Mouse (Mus musculus) C2C12 (cell line): Measurements from ENCODE around the gene Nt5c2. TPM values are rescaled to one million over a fixed set of nuclear protein-coding genes. Genes with fewer than 3 reads are reported as not detected.

ENCODE experiments used
- H3K27me3 ChIP-seq: one replicate; pipeline ENCODE4 v1.6.1; 2011; ENCODE audit not compliant: control insufficient read depth, insufficient read depth, insufficient read length
- H3K36me3 ChIP-seq: one replicate; pipeline ENCODE4 v1.6.1; 2011; ENCODE audit not compliant: control insufficient read depth, insufficient read depth
- H3K4me3 ChIP-seq: one replicate; pipeline ENCODE4 v1.5.1; 2011; ENCODE audit warnings: mild to moderate bottlenecking, control low read depth; ENCODE audit not compliant: poor library complexity, insufficient read depth, severe bottlenecking
- H3K79me2 ChIP-seq: one replicate; pipeline ENCODE4 v1.6.1; 2011; ENCODE audit not compliant: control insufficient read depth, insufficient read depth
- H3K79me3 ChIP-seq: one replicate; pipeline ENCODE4 v1.6.1; 2011; ENCODE audit warnings: low read depth, control low read depth
- H3ac ChIP-seq: one replicate; pipeline ENCODE3; 2011; ENCODE audit warnings: low read depth; ENCODE audit not compliant: control insufficient read depth, insufficient read length
- CEBPB ChIP-seq: IDR thresholded peaks from one replicate; pipeline ENCODE4 v1.6.1; 2011; ENCODE audit warnings: low read depth, mild to moderate bottlenecking, control low read depth, moderate library complexity
- CTCF ChIP-seq: IDR thresholded peaks from one replicate; pipeline ENCODE4 v1.5.1; 2011; ENCODE audit not compliant: control insufficient read depth, insufficient read depth, insufficient read length
- FOSL1 ChIP-seq: IDR thresholded peaks from one replicate; pipeline ENCODE4 v1.8.0; 2011; ENCODE audit warnings: mild to moderate bottlenecking, low read length; ENCODE audit not compliant: poor library complexity, insufficient read depth, severe bottlenecking
- MAX ChIP-seq: IDR thresholded peaks from one replicate; pipeline ENCODE4 v1.6.1; 2011; ENCODE audit warnings: mild to moderate bottlenecking, control low read depth
- MYOD1 ChIP-seq: IDR thresholded peaks from one replicate; pipeline ENCODE4 v1.6.1; 2011; ENCODE audit warnings: low read depth; ENCODE audit not compliant: control insufficient read depth, insufficient read length
- MYOG ChIP-seq: IDR thresholded peaks from one replicate; pipeline ENCODE4 v1.6.1; 2011; ENCODE audit not compliant: control insufficient read depth, insufficient read length; ENCODE audit errors: extremely low read depth
- USF1 ChIP-seq: IDR thresholded peaks from one replicate; pipeline ENCODE4 v1.6.1; 2011; ENCODE audit warnings: low read depth, mild to moderate bottlenecking, control low read depth, moderate library complexity
- polyA plus RNA-seq: library from polyadenylated mRNA; unstranded; fragments of >200 nt; fragmentation: generic; extraction: Trizol; gene quantifications from one replicate; pipeline ENCODE4 v1.2.1, GENCODE M21; 2012; ENCODE audit warnings: missing spikeins

The Nt5c2 gene
- polyA plus RNA-seq, 1 experiment: 18.2 TPM

GRCm38 (mm10) chr19:46932608-46933007 is 82.3 kb downstream of the Nt5c2 start:
- no peak overlapping the region for H3ac ChIP-seq
- H3K79me3 ChIP-seq: peaks cover 13% of the 10 kb centered on the region
- H3K79me2 ChIP-seq: peaks cover 62% of the 10 kb centered on the region
- no peaks in the 10 kb centered on the region for H3K27me3 ChIP-seq
- TF ChIP-seq MAX (no peak), FOSL1 (no peak), USF1 (no peak), CTCF (no peak), MYOD1 (no peak), CEBPB (no peak), MYOG (no peak)
- peaks cover 9% of the 10 kb centered on the region for H3K36me3 ChIP-seq
- H3K4me3 ChIP-seq: no peak overlapping the region

- H3K36me3 ChIP-seq: peaks cover 4% of the 10 kb centered on the region
- H3K4me3 ChIP-seq: no peak overlapping the region
- TF ChIP-seq MYOD1 (no peak), CEBPB (no peak), FOSL1 (no peak), MAX (no peak), USF1 (no peak), CTCF (no peak), MYOG (no peak)
- peaks cover 12% of the 10 kb centered on the region for H3K79me3 ChIP-seq
- peaks cover 76% of the 10 kb centered on the region for H3K79me2 ChIP-seq
- H3K27me3 ChIP-seq: no peaks in the 10 kb centered on the region
- H3ac ChIP-seq: no peak overlapping the region
These were observed 84.9 kb downstream of the Nt5c2 start for GRCm38 (mm10) chr19:46930026-46930425.

- Histone ChIP-seq H3K79me2 (peaks cover 73% of the 10 kb centered on the region), H3ac (no peak overlapping the region), H3K36me3 (no peaks in the 10 kb centered on the region), H3K27me3 (no peaks in the 10 kb centered on the region), H3K79me3 (peaks cover 9% of the 10 kb centered on the region), H3K4me3 (no peak overlapping the region)
- TF ChIP-seq FOSL1 (no peak), MAX (no peak), CTCF (no peak), CEBPB (no peak), USF1 (no peak), MYOG (no peak), MYOD1 (no peak)
These were observed 85.8 kb downstream of the Nt5c2 start for GRCm38 (mm10) chr19:46929044-46929587.

GRCm38 (mm10) chr19:46928136-46928535 is 86.8 kb downstream of the Nt5c2 start:
- H3K79me2 ChIP-seq: peaks cover 69% of the 10 kb centered on the region
- H3K79me3 ChIP-seq: peaks cover 9% of the 10 kb centered on the region
- H3K4me3 ChIP-seq: no peak overlapping the region
- no peak for TF ChIP-seq MYOD1
- TF ChIP-seq USF1: no peak
- no peak for TF ChIP-seq MAX
- TF ChIP-seq CTCF: no peak
- H3K36me3 ChIP-seq: no peaks in the 10 kb centered on the region
- H3K27me3 ChIP-seq: no peaks in the 10 kb centered on the region
- no peak overlapping the region for H3ac ChIP-seq

GRCm38 (mm10) chr19:46926951-46927350 is 88.0 kb downstream of the Nt5c2 start:
- Histone ChIP-seq H3K4me3 (no peak overlapping the region), H3ac (no peak overlapping the region), H3K79me2 (peaks cover 57% of the 10 kb centered on the region), H3K27me3 (no peaks in the 10 kb centered on the region), H3K79me3 (peaks cover 9% of the 10 kb centered on the region), H3K36me3 (no peaks in the 10 kb centered on the region)
- TF ChIP-seq MYOD1 (no peak), USF1 (no peak), CTCF (no peak), FOSL1 (no peak), CEBPB (no peak), MYOG (no peak), MAX (no peak)

GRCm38 (mm10) chr19:46926357-46926756 is 88.6 kb downstream of the Nt5c2 start:
- TF ChIP-seq CEBPB (no peak), FOSL1 (no peak), USF1 (no peak), CTCF (no peak), MYOG (no peak), MYOD1 (no peak), MAX (no peak)
- H3K79me3 ChIP-seq: peaks cover 6% of the 10 kb centered on the region
- no peak overlapping the region for H3ac ChIP-seq

GRCm38 (mm10) chr19:46920571-46920970 is 94.4 kb downstream of the Nt5c2 start:
- no peak overlapping the region for H3ac ChIP-seq
- TF ChIP-seq CEBPB (no peak), USF1 (no peak), MYOG (no peak), CTCF (no peak), MYOD1 (no peak), MAX (no peak), FOSL1 (no peak)
- no peaks in the 10 kb centered on the region for H3K27me3 ChIP-seq
- H3K79me2 ChIP-seq: peaks cover 11% of the 10 kb centered on the region
- no peaks in the 10 kb centered on the region for H3K36me3 ChIP-seq
- no peaks in the 10 kb centered on the region for H3K79me3 ChIP-seq
- no peak overlapping the region for H3K4me3 ChIP-seq

More at GRCm38 (mm10) chr19:46926357-46926756, 88.6 kb downstream of the Nt5c2 start:
- H3K79me2 ChIP-seq: peaks cover 51% of the 10 kb centered on the region
- no peak overlapping the region for H3K4me3 ChIP-seq
- H3K36me3 ChIP-seq: no peaks in the 10 kb centered on the region
- no peaks in the 10 kb centered on the region for H3K27me3 ChIP-seq
